Mouse (Mus musculus): Measurements from ENCODE around the gene Csn1s2a.

DNA sequence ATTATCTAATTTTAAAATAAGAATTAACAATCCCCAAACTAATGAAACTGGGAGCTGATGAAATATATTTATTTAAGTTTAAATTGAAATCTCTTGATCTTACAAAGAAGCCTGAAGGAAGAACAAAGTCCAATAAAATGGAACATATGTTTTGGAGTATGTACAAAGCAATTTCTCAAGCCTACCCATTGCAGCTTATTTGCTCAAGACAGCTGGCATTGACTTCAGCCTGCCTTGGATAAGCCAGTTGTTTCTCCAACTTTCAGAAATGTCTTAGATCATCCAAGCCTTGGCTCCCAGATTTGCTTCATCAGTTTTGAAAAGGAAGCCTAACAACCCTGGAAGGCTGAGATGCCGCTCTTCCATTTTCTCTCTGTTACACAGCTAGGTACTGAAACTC, 20.9 kb upstream of the Csn1s2a start:
- TF ChIP-seq EP300 (IDR thresholded peaks at IDR 0.05; ENCODE audit: low read depth) (no peak), CTCF (IDR thresholded peaks at IDR 0.05; ENCODE audit: low read depth) (no peak)

Measured in liver, embryonic 14.5 days (tissue).